Mouse (Mus musculus): ENCODE results near the gene Ntm. TPM values are rescaled to one million over a fixed set of nuclear protein-coding genes. Genes with fewer than 3 reads are reported as not detected.

Gene Ntm
- total RNA-seq, 2 experiments from 2014 or later: 5.4 to 6.2 TPM

DNA sequence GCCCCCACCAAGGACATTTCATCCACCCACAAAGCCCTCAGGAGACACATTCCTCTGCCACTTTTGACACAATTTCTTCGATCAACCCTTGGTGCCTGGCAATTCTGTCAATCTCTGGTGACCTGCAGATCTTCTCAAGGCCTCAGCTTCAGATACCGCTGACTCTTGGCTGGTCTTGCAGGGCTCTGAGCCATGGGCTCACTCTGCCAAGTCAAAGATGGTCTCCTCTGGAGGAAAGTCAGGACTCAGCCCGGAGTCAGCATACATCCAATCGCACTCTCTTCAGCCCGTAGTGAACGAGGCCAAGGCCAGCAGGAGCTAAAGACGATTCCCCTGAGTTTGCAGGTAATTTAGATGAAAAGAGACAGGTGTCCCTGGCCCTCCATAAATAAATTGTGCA lies 299.7 kb downstream of the Ntm start:
- no peak for DNase-seq (ENCODE audit: low spot score in 2 of 2)

DNA sequence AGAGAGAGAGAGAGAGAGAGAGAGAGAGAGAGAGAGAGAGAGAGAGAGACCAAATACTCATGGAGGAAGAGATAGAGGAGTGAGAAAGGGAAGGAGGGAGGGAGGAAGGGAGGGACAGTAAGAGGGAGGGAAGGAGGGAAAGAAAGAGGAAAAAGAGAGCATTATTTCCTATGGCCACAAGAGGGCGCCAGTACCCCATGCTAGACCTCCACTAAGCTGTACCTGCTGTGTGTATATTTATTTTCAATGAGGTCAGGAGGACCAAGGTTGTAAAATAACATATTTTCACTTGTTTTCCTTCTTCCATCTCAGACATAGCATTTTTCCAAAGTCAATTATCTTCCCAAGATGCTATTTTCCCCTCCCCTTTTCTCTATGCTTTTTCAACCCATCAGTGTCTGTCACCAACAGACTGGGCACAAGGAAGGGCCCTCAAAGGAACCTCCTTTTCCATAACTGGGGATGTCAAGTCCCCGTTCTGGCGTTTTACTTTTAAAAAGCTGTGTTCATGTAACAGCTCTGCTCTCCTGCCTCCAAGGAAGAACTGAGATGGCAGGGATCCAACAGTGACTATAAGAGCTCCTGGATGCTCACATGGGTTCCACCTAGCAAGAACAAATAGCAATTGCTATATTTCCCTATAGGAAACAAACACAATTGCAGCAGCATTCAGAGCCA lies 301.3 kb downstream of the Ntm start:
- DNase-seq (ENCODE audit: low spot score in 2 of 2): no peak

DNA sequence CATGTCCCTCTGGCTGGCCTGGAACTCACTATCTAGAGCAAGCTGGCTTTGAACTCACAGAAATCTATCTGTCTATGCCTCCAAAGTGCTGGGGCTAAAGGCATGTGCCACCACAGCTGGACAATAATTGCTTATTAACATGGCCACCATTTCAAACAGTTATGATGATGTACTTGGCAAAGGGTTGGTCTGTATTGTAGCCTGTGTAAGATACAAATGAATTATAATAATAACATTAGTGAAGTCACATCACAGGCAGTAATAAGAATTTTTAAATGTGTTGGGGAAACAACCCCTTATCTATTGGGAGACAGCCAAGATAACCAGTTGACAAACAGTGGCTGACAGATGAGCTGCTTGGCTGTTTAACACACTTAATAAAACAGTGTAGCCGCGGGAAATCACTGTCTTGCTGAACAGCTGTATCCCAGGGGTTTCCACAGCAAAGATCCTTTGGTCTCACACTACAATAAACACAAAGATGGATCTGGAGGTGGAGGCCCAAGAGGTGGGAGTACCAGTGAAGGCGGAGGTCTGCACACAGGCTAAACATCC lies 302.8 kb downstream of the Ntm start:
- no peak for DNase-seq (ENCODE audit: low spot score in 2 of 2)

DNA sequence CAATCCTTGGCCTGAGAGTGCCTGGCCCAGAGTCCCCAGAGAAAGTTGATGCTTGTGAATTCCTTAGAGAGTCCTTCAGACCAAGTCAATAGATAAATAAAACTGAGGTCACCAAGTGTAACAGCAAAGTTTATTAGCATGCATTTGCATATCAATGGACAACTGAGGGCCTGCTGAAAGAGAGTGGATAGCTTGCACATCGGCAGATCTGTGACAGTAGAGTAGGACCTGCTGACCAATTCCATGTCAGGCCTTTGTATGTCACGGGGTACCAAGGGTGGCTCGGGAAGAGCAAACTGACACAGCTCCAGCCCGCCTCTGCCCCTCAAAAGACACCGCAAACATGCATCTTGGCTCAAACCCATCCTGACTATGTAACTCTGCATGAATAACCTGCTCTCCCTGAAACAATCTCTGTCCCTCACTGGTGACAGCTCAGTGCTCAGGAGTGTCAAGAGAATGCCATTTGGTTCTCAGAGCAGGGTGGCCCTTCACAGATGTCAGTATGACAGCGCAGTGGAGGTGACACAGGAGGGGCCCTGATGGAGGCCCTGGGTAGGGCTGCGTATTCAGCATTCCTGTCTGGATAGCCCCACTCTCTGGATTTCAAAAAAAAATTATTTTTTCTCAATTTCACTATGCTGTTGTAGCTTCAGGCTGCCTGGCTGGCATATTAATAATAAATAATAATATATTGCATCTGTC lies 305.0 kb downstream of the Ntm start:
- no peak for DNase-seq (ENCODE audit: low spot score in 2 of 2)

DNA sequence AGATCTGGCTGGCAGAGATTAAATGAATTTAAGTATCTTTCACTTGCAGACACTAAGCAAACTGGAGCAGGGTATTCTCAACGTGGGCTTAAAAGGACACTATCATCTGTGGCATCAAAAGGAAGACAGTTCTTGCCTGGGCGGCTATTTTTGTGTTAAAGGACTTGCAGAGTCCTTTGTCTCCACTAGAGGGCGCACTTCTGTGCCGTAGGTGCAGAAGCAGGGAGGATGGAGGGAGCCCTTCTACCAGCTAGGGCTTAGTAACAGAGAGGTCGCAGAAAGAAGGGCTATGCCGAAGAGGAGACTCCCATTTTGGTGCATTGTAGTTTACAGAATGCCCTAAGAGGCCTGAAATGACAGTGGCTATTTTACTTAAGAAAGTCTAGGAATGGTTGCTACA lies 308.1 kb downstream of the Ntm start:
- no peak for DNase-seq (ENCODE audit: low spot score in 2 of 2)

DNA sequence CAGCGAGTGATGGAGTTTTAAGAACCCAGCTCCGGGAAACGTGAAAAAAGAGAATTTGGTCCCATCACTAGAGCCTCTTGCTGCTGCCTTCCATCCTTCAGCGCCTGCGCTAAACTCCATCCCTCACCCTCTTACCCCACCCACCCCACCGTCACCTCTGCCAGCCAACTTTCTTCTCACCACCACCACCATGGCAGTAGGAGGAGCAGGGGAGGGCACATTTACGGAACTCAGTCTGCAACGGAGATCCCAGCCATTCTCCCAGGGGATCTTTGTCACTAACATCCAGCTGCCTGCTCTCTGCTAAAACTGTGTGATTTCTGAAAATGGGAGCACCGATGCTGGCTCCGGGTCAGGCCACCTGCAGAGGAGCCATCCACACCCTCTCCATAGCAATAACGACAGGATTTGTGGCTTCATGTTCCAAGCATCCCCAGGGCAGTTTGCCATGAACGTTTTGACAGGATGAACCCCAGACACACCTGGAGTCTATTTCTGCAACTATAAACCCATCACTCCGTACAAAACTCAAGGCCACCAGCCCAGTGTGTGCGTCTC lies 309.2 kb downstream of the Ntm start:
- DNase-seq (ENCODE audit: low spot score in 2 of 2): no peak

DNA sequence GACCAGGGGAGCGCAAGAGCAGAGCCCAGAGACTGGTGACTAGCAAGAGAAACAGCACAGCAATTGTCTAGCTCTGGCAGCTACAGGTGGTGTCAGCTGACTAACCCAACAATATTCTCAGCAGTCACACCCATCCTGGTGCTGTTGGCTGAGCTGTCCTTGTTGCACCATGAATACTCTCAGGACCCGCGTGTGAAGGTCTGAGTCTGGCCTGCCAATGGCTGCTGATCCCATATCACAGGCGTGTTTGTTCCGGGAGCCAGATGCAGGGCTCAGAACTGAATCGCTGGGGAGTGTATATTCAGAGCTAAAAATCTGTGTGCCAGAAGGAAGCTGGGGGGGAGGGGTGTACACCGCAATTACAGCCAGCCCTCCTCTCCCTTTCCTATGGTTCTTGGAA lies 310.1 kb downstream of the Ntm start:
- no peak for DNase-seq (ENCODE audit: low spot score in 2 of 2)

DNA sequence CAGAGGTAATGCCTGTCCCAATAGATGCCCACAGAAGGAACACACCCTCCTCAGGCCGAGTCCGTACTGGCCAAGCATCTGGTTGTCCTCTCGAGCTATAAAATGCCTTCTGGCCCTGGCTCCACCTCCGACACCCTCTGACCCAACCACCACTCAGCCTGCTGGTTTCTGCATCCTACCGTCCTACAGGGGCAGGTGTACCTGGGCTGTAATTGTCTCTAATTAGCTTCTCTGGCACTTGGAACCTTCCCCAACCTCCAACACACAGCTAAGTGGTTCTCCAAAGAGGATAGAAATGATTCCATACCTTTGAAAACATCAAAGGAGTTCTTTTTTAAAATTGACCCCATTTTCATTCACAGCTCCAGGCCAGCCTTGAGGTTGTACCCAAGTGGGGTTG lies 311.1 kb downstream of the Ntm start:
- DNase-seq (ENCODE audit: low spot score in 2 of 2): no peak

DNA sequence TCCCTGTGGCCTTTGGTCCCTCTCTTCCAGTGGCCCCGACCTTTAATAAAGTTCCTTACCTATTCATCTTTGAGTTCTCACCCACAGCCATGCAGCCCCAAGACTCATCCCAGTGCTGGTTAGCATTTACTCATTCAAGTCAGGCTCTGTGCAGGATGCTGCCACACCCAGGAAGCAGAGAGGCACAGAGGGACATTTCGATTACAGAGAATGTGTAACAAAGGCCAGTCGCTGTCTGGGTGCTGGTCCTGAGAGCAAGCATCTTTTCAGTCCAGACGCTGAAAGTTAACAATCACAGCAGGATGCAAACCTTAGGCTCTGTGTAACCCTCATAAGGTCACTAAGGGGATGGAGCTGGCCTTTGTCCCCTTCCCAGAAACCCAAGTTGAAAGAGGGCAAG lies 311.7 kb downstream of the Ntm start:
- no peak for DNase-seq (ENCODE audit: low spot score in 2 of 2)

DNA sequence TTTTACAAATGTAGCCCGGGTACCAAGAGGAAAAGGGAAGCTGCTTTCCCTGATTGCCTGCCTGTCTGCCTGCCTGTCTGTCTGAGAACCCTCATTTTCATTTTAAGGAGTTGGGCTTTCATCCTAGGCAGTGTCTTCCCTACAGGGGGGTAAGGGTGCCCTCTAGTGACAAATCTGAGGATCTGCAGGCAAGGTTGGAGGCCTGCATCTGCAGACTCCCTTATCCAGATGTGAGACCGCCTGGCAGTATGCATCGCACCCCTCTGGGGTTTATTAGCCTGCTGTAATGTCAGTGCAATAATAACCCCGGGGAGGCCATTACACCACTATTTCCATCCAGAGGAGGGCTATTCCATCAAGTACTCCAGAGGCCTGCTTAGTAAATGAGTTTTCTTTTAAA lies 312.3 kb downstream of the Ntm start:
- DNase-seq (ENCODE audit: low spot score in 2 of 2): no peak

DNA sequence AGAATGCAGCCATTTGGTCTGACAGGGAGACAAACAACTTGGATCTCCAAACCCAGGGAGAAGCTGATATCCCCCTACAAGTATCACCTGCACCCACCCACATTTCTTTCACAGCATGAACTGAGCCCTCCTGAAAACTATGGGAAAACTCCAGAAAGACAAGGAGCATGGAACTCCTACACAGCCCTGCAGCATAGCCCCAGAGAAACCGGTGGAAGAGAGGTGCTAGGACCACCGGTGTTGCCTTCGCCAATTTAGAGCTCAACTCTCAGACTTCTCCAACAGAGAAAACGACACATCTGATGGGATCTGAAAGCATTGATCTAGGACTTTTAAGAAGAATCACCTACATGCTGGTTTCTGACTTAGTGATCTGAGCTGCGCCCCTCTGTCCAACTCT lies 312.7 kb downstream of the Ntm start:
- no peak for DNase-seq (ENCODE audit: low spot score in 2 of 2)

DNA sequence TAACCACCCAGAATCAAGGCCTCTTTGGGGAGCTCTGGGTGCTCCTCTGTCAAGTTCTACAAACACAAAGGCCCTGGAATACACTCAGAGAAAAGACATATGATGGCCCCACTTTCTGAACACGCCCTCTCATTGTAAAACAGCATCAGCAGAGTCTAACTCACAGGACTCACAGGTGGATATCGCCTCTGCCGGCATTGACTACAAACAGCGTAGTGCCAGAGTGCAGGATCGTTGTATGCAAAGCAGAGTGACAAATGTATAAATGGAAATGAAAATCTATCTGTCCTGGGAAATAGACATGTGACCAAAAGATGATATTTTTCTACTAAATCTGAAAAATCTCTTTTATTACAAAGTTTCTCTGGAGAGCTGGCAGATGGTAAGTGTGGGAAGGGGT lies 314.7 kb downstream of the Ntm start:
- no peak for DNase-seq (ENCODE audit: low spot score in 2 of 2)

DNA sequence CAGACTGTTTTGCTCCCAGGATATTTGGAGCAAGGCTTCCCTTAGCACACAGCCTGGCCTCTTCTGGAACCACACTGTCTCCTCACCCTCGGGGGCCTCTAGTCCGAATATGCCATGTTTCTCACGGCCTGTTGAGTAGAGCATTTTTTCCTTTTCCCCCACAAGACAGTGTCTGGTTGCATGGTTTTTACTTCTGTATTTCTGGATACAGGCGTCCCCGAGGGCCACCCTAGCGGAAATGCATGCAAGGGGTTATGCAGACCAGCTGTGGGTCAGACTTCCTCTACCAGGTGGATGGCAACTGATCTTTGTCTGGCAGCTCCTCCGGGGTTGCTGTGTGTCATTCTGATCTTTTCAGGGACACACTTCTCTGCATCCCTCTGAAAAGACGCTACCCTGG lies 315.2 kb downstream of the Ntm start:
- no peak for DNase-seq (ENCODE audit: low spot score in 2 of 2)

DNA sequence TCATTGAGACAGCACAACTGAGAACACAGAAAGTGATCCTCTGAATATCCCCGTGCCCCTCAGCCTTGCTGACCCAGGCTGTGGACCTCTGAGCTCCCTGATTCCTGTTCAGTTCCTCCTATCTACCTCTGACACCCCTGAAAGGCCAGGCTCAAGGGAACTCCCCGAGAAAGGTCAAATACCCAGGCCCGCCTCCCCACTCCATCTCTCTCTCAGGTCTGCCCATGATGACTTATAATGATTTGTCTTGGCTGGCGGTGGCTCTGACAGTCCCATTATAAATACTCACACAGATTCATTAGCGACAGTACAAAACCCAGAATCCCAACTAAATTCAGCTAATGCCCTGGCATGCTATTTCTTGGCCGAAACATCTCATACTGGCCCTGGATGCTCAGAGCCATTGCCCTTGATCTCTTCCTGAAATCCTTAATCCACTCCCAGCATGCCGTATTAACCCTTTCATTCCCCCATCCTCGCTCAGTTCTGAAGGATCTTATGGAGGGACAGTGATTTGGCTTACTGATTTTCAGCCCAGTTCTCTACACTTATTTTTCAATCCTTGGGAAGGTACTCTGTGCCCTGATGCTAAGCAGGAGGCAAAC lies 317.0 kb downstream of the Ntm start:
- no peak for DNase-seq (ENCODE audit: low spot score in 2 of 2)

DNA sequence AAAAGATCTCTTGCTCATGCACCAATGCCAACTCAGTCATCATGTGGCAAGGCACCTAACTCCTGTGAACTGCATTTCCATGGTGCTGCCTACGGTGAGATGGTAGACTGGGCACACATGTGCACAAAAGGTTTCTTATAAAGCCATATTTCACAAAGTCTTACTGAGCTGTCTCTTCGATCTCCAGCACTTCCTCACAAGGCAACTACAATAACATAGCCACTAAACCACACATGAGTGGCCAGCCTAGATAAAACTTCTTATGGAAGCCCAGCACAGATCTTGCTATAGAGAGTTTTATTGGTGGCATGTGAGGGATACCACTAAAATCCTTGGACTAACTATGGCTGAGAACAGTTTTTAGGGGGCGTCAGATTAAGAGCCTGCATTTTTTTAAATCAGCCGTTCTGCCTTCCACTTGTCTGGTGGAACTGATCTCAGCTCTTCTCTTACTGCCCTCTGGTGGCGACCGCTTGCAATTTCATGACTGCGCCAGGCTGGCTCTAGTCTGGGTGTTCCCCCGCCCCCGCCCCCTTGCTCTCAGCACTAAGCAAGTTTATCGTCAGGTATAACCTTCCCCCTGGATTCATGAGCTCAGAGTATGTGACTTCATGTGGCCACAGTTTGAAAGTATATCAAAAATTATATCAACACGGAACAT lies 319.8 kb downstream of the Ntm start:
- DNase-seq (ENCODE audit: low spot score in 2 of 2): peak; percentile 36 to 44

DNA sequence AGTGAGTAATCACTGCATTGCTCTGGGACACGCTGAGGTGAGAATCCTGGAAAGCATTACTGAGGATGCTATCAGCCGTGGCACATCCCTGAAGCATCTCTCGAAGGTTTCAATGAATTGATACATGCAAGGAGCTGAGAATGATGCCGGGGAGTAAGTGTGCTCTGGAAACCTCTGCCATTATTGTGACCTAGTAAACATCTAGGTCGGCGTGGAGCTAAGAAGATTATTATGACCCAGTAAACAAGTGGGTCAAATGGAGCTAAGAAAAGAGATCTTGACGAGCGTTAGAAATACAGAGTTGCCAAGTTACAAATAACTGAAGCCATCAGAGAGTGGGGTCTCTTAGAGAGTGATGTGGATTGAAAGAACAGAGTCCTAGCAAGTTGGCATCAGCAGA lies 325.6 kb downstream of the Ntm start:
- no peak for DNase-seq (ENCODE audit: low spot score in 2 of 2)

DNA sequence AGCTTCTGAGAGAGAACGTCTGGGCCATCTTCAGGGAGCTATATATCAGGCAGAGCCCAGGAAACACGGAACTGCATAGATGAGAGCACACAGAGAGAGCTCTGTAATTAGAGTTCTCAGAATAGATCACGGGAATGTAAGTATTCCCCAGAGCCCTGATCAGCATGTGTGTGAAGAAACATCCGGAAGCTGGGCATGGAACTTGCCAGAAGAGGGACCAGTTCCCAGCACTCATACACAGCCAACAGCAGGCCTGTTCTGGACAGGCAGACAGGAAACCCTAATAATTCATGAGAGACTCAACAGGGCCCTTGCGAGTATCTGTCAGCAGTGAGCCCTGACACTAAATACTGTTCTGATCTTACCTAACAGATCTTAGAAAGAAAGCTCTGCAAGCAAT lies 345.8 kb downstream of the Ntm start:
- DNase-seq (ENCODE audit: low spot score in 2 of 2): no peak

DNA sequence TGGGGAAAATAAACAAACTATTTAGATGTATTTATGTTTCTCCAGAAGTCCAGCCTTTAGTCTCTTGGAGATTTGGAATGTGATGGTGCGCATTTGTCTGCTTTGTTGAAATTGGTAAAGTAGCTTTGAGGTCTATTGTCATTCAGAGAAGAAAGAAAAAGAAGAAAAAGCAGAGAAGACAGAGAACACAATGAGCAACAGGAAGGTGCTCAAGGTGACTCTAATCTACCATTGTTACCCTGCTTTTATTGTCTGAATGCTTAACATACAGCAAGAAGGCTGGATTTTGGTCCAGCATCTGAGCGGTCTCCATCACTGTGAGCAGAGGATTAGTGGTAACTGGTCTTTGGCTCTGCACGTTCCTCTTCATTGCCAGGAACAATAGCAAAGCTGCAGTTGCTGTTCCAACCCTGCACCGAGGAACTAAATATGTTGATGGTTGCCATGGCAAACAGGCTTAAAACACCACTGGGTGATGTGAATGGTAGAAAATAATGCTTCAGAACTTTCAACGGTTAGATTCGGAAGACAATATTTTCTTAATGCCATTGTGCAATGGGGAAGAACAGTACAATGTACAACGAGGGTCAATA lies 350.8 kb downstream of the Ntm start:
- DNase-seq (ENCODE audit: low spot score in 2 of 2): no peak

DNA sequence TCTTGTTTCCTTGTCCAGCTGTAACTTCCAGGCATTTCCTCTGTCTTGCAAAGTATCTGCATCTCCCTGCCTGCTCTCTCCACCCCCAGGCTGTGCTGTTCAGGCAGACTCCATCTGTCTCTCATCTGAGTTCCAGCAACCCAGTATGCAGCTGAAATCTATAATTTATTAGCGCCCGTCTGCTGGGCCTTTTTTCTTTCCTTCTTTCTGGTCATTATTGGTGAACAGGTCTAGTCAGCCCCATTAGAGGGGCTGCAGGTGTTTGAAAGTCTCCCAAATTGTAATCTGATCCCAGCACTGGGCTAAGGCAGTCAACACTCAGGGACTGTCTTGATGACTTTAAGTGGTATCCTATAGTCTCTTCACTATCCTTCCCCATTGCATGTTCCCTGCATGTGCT lies 352.1 kb downstream of the Ntm start:
- DNase-seq (ENCODE audit: low spot score in 2 of 2): no peak

DNA sequence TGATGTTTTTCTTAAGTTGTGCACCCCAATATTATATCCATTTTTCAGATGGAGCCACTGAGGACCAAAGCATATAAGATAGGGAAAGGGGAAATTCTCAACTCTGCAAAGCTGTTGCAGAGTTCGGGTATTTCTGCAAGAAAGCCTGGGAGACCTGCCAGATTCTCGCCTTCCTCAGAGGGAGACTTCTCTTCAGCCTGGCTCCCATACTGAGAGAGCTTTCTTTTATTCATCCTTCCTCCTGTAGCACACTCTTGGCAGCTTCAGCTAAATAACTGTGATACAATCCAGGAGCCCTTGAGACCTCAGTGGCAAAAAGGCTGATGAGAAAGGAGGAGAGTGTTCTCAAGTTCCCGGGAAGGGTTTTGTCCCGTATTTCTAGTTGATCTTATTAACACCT lies 365.3 kb downstream of the Ntm start:
- DNase-seq (ENCODE audit: low spot score in 2 of 2): no peak

DNA sequence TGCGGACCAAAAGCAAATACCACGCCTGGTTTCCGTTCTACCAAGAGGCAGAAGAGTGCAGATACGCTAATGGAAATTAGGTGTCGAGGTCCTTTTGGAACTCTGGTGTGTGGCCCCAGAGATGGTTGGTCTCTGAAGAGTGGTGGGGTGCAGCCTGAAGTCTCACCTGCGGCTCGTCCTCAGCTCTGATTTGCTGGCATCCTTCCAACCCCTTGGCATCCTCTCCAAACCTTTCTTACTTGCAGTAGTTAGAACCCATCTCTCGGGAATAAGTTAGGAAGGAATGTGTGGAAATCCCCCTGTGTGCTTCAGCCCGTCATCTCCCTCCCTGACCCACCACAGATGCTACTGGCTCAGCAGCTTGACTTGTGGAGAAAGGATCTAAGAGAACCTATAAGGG lies 367.6 kb downstream of the Ntm start:
- DNase-seq (ENCODE audit: low spot score in 2 of 2): no peak

All from adrenal gland, postnatal 4 days (tissue).